Mouse (Mus musculus): Measurements from ENCODE around the gene Gm10160. TPM values are rescaled to one million over a fixed set of nuclear protein-coding genes. Genes with fewer than 3 reads are reported as not detected.
"Not testable (repeated sequence)": the region's sequence is repeated elsewhere in the genome, so short reads cannot be mapped to it uniquely, and the experiment has no call there.

Gene Gm10160
- polyA plus RNA-seq, 1 experiment from 2014 or later: not detected

DNA sequence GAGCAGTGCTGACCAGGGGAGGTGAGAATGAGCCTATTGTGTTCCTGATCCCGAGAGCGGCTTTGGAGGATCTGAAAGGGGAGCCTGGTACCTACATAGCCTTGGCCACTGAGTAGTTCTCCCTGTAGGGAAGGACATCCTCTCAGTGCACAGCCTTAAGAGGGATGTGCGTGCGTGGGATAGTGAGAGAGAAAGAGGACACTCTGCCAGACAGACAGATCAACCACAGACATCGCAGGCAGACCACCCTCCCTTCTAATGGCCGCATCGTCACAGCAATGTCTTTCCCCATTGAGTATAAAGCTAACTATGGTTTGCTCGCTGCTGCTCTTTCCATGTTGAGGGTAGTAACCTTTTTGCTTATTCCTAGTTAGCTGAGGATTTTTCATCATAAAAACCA is 11.7 kb downstream of the Gm10160 start:
- ATAC-seq (replicated peaks; ENCODE audit: insufficient number of reproducible peaks, low FRiP score, low TSS enrichment): no peak
- 82% methylated on average over 8 of the region's 8 CpGs for WGBS (ENCODE audit: insufficient replicate concordance)
- H3K27me3 ChIP-seq (ENCODE audit: control insufficient read depth, insufficient read depth, low read length): no peaks in the 10 kb centered on the region
- H3K4me1 ChIP-seq (ENCODE audit: control insufficient read depth, insufficient read depth, low read length): peaks cover 3% of the 10 kb centered on the region
- H3K9me3 ChIP-seq (replicated peaks; ENCODE audit: control insufficient read depth, low read length): no peaks in the 10 kb centered on the region
- H3K27ac ChIP-seq (ENCODE audit: low read depth, low read length): no peak overlapping the region
- H3K4me2 ChIP-seq: no peak overlapping the region
- H3K4me3 ChIP-seq (ENCODE audit: low read depth, low read length): no peak overlapping the region
- no peaks in the 10 kb centered on the region for H3K36me3 ChIP-seq (ENCODE audit: control insufficient read depth, insufficient read depth, low read length)
- no peak overlapping the region for H3K9ac ChIP-seq (ENCODE audit: low read depth, low read length)

DNA sequence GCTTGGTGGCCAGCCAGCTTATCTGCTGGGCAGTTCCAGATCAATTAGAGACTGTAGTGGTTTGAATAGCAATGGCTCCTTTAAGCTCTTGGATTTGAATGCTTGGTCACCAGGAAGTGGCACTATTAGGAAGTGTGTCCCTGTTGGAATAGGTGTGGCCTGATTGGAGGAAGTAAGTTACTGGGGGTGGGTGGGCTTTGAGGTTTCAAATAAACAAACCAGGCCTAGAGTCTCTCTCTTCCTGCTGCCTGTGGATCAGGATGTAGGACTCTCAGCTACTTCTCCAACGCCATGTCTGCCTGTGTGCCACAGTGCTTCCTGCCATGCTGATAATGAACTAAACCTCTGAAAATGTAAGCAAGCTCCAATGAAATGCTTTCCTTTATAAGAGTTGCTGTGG is 12.6 kb downstream of the Gm10160 start:
- Histone ChIP-seq H3K36me3 (ENCODE audit: control insufficient read depth, insufficient read depth, low read length) (no peaks in the 10 kb centered on the region), H3K27ac (ENCODE audit: low read depth, low read length) (no peak overlapping the region), H3K4me1 (ENCODE audit: control insufficient read depth, insufficient read depth, low read length) (peaks cover 3% of the 10 kb centered on the region), H3K9ac (ENCODE audit: low read depth, low read length) (no peak overlapping the region), H3K9me3 (replicated peaks; ENCODE audit: control insufficient read depth, low read length) (no peaks in the 10 kb centered on the region), H3K27me3 (ENCODE audit: control insufficient read depth, insufficient read depth, low read length) (no peaks in the 10 kb centered on the region), H3K4me3 (ENCODE audit: low read depth, low read length) (no peak overlapping the region), H3K4me2 (no peak overlapping the region)
- WGBS (ENCODE audit: insufficient replicate concordance): 54% methylated on average over 1 of the region's 1 CpGs
- ATAC-seq (replicated peaks; ENCODE audit: insufficient number of reproducible peaks, low FRiP score, low TSS enrichment): no peak

DNA sequence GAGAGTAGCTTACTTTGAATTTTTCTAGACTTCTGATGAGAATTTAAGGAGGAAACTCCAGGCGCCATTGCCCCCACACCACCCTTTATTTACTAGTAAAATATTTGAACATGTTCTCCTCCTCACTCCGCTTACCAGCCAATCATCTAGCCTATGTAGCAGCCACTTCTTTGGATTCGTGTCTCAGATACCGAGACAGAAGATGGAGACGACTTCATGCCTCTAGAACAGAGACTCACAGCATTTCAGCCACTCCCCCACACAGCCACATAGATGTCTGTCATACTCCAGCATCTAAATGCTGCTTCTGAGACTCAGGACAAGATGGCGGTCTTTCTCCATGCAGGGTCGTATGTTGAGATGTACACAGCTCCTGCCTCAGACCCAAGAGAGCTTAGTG is 13.5 kb downstream of the Gm10160 start:
- Histone ChIP-seq H3K4me2 (no peak overlapping the region), H3K27me3 (ENCODE audit: control insufficient read depth, insufficient read depth, low read length) (no peaks in the 10 kb centered on the region), H3K4me1 (ENCODE audit: control insufficient read depth, insufficient read depth, low read length) (peaks cover 3% of the 10 kb centered on the region), H3K4me3 (ENCODE audit: low read depth, low read length) (no peak overlapping the region), H3K9ac (ENCODE audit: low read depth, low read length) (no peak overlapping the region), H3K9me3 (replicated peaks; ENCODE audit: control insufficient read depth, low read length) (no peaks in the 10 kb centered on the region), H3K36me3 (ENCODE audit: control insufficient read depth, insufficient read depth, low read length) (no peaks in the 10 kb centered on the region), H3K27ac (ENCODE audit: low read depth, low read length) (no peak overlapping the region)
- no peak for ATAC-seq (replicated peaks; ENCODE audit: insufficient number of reproducible peaks, low FRiP score, low TSS enrichment)
- WGBS (ENCODE audit: insufficient replicate concordance): 83% methylated on average over 7 of the region's 7 CpGs

DNA sequence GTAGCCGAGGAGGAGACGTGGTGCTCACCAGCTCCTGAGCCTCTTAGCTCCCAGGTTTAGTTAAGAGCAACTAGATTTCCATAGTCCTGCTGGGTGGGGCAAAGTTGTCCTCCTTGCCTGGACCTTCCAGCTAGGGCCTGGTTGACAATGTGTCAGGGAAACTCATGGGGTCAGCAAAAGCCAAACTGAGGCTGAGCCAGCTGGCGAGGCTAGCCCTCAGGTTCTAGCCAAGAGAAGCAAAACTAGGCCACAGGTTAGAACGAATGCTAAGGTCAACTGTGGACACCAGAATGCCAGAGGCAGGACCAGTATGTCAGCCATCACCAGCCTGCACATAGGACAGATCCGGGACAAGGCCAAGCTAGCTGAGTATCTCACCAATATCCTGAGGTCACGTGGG is 14.2 kb downstream of the Gm10160 start:
- Histone ChIP-seq H3K36me3 (ENCODE audit: control insufficient read depth, insufficient read depth, low read length) (no peaks in the 10 kb centered on the region), H3K9me3 (replicated peaks; ENCODE audit: control insufficient read depth, low read length) (no peaks in the 10 kb centered on the region), H3K4me3 (ENCODE audit: low read depth, low read length) (no peak overlapping the region), H3K9ac (ENCODE audit: low read depth, low read length) (no peak overlapping the region), H3K4me2 (no peak overlapping the region), H3K4me1 (ENCODE audit: control insufficient read depth, insufficient read depth, low read length) (peaks cover 3% of the 10 kb centered on the region), H3K27ac (ENCODE audit: low read depth, low read length) (no peak overlapping the region), H3K27me3 (ENCODE audit: control insufficient read depth, insufficient read depth, low read length) (no peaks in the 10 kb centered on the region)
- ATAC-seq (replicated peaks; ENCODE audit: insufficient number of reproducible peaks, low FRiP score, low TSS enrichment): no peak
- WGBS (ENCODE audit: insufficient replicate concordance): 71% methylated on average over 6 of the region's 6 CpGs

DNA sequence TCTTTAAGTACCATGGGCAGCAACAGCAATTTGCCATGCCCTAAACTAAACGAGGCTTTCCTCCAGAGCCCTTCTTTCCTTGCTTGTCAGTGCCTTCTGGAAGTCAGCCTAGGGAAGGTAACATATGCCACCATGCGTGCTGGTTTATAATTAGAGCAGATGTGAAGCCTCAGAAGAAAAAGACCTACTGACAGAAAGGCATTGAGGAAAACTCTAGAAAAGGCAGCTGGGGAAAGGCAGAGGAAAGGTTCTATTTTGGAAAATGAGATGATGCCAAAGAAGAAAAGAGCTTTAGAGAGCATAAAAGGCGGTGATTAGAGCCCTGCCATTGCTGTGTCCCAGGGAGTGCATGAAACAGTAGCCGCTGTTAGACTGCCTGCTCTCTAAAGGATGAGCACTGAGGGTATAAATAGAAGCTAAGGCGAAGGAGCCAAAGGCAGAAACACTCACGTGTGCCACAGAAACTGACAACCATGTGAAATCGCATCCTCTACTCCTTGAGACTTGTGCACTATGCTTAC is 14.9 kb downstream of the Gm10160 start:
- Histone ChIP-seq H3K9ac (ENCODE audit: low read depth, low read length) (no peak overlapping the region), H3K4me1 (ENCODE audit: control insufficient read depth, insufficient read depth, low read length) (peaks cover 3% of the 10 kb centered on the region; the same call in 1 of the 2 replicates), H3K4me2 (no peak overlapping the region), H3K9me3 (replicated peaks; ENCODE audit: control insufficient read depth, low read length) (no peaks in the 10 kb centered on the region), H3K36me3 (ENCODE audit: control insufficient read depth, insufficient read depth, low read length) (no peaks in the 10 kb centered on the region), H3K27me3 (ENCODE audit: control insufficient read depth, insufficient read depth, low read length) (no peaks in the 10 kb centered on the region), H3K27ac (ENCODE audit: low read depth, low read length) (no peak overlapping the region), H3K4me3 (ENCODE audit: low read depth, low read length) (no peak overlapping the region)
- WGBS (ENCODE audit: insufficient replicate concordance): 51% methylated on average over 7 of the region's 7 CpGs
- ATAC-seq (replicated peaks; ENCODE audit: insufficient number of reproducible peaks, low FRiP score, low TSS enrichment): no peak

DNA sequence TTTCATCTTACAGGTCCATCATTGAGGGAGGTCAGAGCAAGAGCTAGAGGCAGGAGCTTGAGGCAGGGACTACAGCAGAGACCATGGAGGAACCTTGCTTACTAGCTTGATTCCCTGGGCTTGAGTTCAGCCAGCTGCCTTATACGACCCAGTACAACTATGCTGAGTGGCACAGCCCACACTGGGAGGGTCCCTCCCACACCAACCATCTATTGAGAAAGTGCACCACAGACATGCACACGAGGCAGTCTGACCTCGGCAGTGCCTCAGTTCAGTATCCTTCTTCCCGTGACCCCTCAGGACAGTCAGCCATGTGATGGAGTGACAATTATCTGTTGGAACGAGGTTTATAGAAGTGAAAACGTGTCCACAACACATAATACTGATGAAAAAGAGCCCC is 15.8 kb downstream of the Gm10160 start:
- Histone ChIP-seq H3K36me3 (ENCODE audit: control insufficient read depth, insufficient read depth, low read length) (no peaks in the 10 kb centered on the region), H3K9ac (ENCODE audit: low read depth, low read length) (no peak overlapping the region), H3K4me1 (ENCODE audit: control insufficient read depth, insufficient read depth, low read length) (peaks cover 3% of the 10 kb centered on the region; the same call in 1 of the 2 replicates), H3K4me2 (no peak overlapping the region), H3K9me3 (replicated peaks; ENCODE audit: control insufficient read depth, low read length) (no peaks in the 10 kb centered on the region), H3K27ac (ENCODE audit: low read depth, low read length) (no peak overlapping the region), H3K27me3 (ENCODE audit: control insufficient read depth, insufficient read depth, low read length) (no peaks in the 10 kb centered on the region), H3K4me3 (ENCODE audit: low read depth, low read length) (no peak overlapping the region)
- WGBS (ENCODE audit: insufficient replicate concordance): 65% methylated on average over 6 of the region's 6 CpGs
- ATAC-seq (replicated peaks; ENCODE audit: insufficient number of reproducible peaks, low FRiP score, low TSS enrichment): no peak

DNA sequence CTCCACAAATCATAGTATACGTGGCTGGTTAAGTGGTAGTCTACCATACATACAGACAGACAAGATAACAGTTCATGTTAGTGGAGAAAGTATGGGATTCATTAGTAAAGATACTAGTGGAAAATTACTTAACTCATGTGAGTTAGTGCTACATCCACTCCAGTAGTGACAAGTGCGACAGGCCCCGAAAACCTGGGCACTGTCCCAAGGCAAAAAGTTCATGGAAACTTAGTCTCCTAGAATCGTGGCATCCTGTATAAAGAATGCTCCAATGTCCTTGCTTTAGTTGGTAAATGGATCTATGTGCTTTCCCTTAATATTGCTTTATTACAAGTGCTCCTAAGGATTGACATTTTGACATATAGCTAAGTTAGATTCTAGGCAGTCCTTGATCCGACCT is 17.8 kb downstream of the Gm10160 start:
- 84% methylated on average over 5 of the region's 5 CpGs for WGBS (ENCODE audit: insufficient replicate concordance)
- not testable (repeated sequence) for H3K4me3 ChIP-seq (ENCODE audit: low read depth, low read length); H3K4me2 ChIP-seq; H3K4me1 ChIP-seq (ENCODE audit: control insufficient read depth, insufficient read depth, low read length); H3K36me3 ChIP-seq (ENCODE audit: control insufficient read depth, insufficient read depth, low read length); H3K27me3 ChIP-seq (ENCODE audit: control insufficient read depth, insufficient read depth, low read length); ATAC-seq (replicated peaks; ENCODE audit: insufficient number of reproducible peaks, low FRiP score, low TSS enrichment); H3K9ac ChIP-seq (ENCODE audit: low read depth, low read length); H3K27ac ChIP-seq (ENCODE audit: low read depth, low read length); H3K9me3 ChIP-seq (replicated peaks; ENCODE audit: control insufficient read depth, low read length)

DNA sequence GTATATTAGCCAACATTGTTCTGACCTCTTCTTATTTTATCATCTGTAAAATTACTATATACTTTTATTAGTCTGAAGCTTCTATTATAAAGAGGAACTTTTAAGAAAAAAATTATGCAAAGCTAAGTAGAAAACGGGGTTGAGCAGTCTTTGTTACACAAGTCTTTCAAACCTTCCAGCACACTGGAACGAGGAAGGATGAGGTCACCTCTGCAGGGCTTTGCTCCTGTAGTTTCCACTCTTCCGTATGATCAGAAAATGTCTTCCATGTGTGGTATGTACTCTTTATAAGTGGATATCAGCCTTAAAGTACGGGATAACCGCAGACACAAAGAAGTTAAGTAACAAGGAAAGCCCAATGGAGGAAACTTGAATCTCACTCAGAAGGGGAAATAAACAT is 20.2 kb downstream of the Gm10160 start:
- H3K4me3 ChIP-seq (ENCODE audit: low read depth, low read length): no peak overlapping the region
- no peaks in the 10 kb centered on the region for H3K9me3 ChIP-seq (replicated peaks; ENCODE audit: control insufficient read depth, low read length)
- no peaks in the 10 kb centered on the region for H3K36me3 ChIP-seq (ENCODE audit: control insufficient read depth, insufficient read depth, low read length)
- no peak overlapping the region for H3K9ac ChIP-seq (ENCODE audit: low read depth, low read length)
- H3K4me2 ChIP-seq: no peak overlapping the region
- H3K27me3 ChIP-seq (ENCODE audit: control insufficient read depth, insufficient read depth, low read length): no peaks in the 10 kb centered on the region
- no peak overlapping the region for H3K27ac ChIP-seq (ENCODE audit: low read depth, low read length)
- no peak for ATAC-seq (replicated peaks; ENCODE audit: insufficient number of reproducible peaks, low FRiP score, low TSS enrichment)
- H3K4me1 ChIP-seq (ENCODE audit: control insufficient read depth, insufficient read depth, low read length): peaks cover 3% of the 10 kb centered on the region; the same call in 1 of the 2 replicates
- WGBS (ENCODE audit: insufficient replicate concordance): 83% methylated on average over 5 of the region's 5 CpGs

DNA sequence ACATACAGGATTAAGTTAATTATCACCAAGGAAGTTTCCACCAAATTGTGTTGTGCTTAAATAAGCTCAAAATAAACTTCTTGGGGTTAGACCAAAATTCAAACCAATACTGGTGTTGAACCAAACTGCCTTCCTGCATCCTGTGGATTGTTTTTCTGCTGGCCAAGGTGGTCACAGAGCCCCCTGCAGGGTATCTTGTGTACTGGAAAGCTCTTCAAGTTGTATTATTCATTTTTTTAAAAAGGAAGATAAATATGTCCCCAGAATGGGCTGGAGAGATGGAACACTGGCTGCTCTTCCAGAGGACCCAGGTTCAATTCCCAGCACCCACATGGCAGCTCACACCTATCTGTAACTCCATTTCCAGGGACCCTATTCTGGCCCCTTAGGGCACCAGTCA is 20.7 kb downstream of the Gm10160 start:
- Histone ChIP-seq H3K9ac (ENCODE audit: low read depth, low read length) (no peak overlapping the region), H3K4me3 (ENCODE audit: low read depth, low read length) (no peak overlapping the region), H3K27me3 (ENCODE audit: control insufficient read depth, insufficient read depth, low read length) (no peaks in the 10 kb centered on the region), H3K4me1 (ENCODE audit: control insufficient read depth, insufficient read depth, low read length) (peaks cover under 1% of the 10 kb centered on the region; the same call in 1 of the 2 replicates), H3K4me2 (no peak overlapping the region), H3K27ac (ENCODE audit: low read depth, low read length) (no peak overlapping the region), H3K9me3 (replicated peaks; ENCODE audit: control insufficient read depth, low read length) (no peaks in the 10 kb centered on the region), H3K36me3 (ENCODE audit: control insufficient read depth, insufficient read depth, low read length) (no peaks in the 10 kb centered on the region)
- no peak for ATAC-seq (replicated peaks; ENCODE audit: insufficient number of reproducible peaks, low FRiP score, low TSS enrichment)
